Mouse (Mus musculus): ENCODE measurements around the gene Tmem235. TPM values are rescaled to one million over a fixed set of nuclear protein-coding genes. Genes with fewer than 3 reads are reported as not detected.

Gene Tmem235
- polyA plus RNA-seq, 1 experiment: 0.04 TPM

- TF ChIP-seq POLR2A (IDR thresholded peaks at IDR 0.05; ENCODE audit: extremely low read depth, insufficient read depth, low read length) (no peak), CTCF (IDR thresholded peaks at IDR 0.05; ENCODE audit: extremely low read depth, insufficient read depth, low read length) (no peak)
- H3K4me1 ChIP-seq (ENCODE audit: control insufficient read depth, insufficient read depth, low read length): no peaks in the 10 kb centered on the region
- H3K27ac ChIP-seq (ENCODE audit: insufficient read depth, low read length): no peak overlapping the region
- no peak overlapping the region for H3K4me3 ChIP-seq (ENCODE audit: insufficient read depth, low read length)
These were observed 43.9 kb downstream of the Tmem235 start for GRCm38 (mm10) chr11:117904442-117904841.

GRCm38 (mm10) chr11:117909337-117909736, 48.8 kb downstream of the Tmem235 start:
- TF ChIP-seq CTCF (IDR thresholded peaks at IDR 0.05; ENCODE audit: extremely low read depth, insufficient read depth, low read length): no peak
- TF ChIP-seq POLR2A (IDR thresholded peaks at IDR 0.05; ENCODE audit: extremely low read depth, insufficient read depth, low read length): no peak
- no peak overlapping the region for H3K4me3 ChIP-seq (ENCODE audit: insufficient read depth, low read length)

GRCm38 (mm10) chr11:117912684-117913352, 52.3 kb downstream of the Tmem235 start:
- no peak overlapping the region for H3K27ac ChIP-seq (ENCODE audit: insufficient read depth, low read length)
- no peak overlapping the region for H3K4me3 ChIP-seq (ENCODE audit: insufficient read depth, low read length)
- H3K4me1 ChIP-seq (ENCODE audit: control insufficient read depth, insufficient read depth, low read length): no peaks in the 10 kb centered on the region
- TF ChIP-seq POLR2A (IDR thresholded peaks at IDR 0.05; ENCODE audit: extremely low read depth, insufficient read depth, low read length) (no peak), CTCF (IDR thresholded peaks at IDR 0.05; ENCODE audit: extremely low read depth, insufficient read depth, low read length) (peak; percentile 86)

More at GRCm38 (mm10) chr11:117909337-117909736, 48.8 kb downstream of the Tmem235 start:
- no peak overlapping the region for H3K27ac ChIP-seq (ENCODE audit: insufficient read depth, low read length)
- no peaks in the 10 kb centered on the region for H3K4me1 ChIP-seq (ENCODE audit: control insufficient read depth, insufficient read depth, low read length)

- no peak overlapping the region for H3K4me3 ChIP-seq (ENCODE audit: insufficient read depth, low read length)
- no peak for TF ChIP-seq POLR2A (IDR thresholded peaks at IDR 0.05; ENCODE audit: extremely low read depth, insufficient read depth, low read length)
- no peaks in the 10 kb centered on the region for H3K4me1 ChIP-seq (ENCODE audit: control insufficient read depth, insufficient read depth, low read length)
- no peak overlapping the region for H3K27ac ChIP-seq (ENCODE audit: insufficient read depth, low read length)
These were observed 54.0 kb downstream of the Tmem235 start for GRCm38 (mm10) chr11:117914531-117914930.

Other genes with a start within 250 kb of the Tmem235 start
- 46.9 and 54.7 TPM in 2 replicates for gene Tnrc6c, start 206.5 kb upstream of the Tmem235 start, polyA plus RNA-seq (2012; rRNA removed)
- 0.54 and 0.79 TPM in 2 replicates for gene Tmc8, start 78.7 kb upstream of the Tmem235 start, polyA plus RNA-seq (2012; rRNA removed)
- gene Tmc6, start 78.6 kb upstream of the Tmem235 start, polyA plus RNA-seq (2012; rRNA removed): 9.1 and 9.7 TPM in 2 replicates
- 0.47 and 0.50 TPM in 2 replicates for gene 6030468B19Rik, start 63.1 kb upstream of the Tmem235 start, polyA plus RNA-seq (2012; rRNA removed)
- gene Gm20708, start 51.1 kb upstream of the Tmem235 start, polyA plus RNA-seq (2012; rRNA removed): 0.86 and 1.1 TPM in 2 replicates
- 10.6 and 13.5 TPM in 2 replicates for gene Syngr2, start 51.1 kb upstream of the Tmem235 start, polyA plus RNA-seq (2012; rRNA removed)
- 4.4 TPM in 2 replicates for gene Afmid, start 34.8 kb upstream of the Tmem235 start, polyA plus RNA-seq (2012; rRNA removed)
- 1.0 and 1.9 TPM in 2 replicates for gene Tk1, start 34.7 kb upstream of the Tmem235 start, polyA plus RNA-seq (2012; rRNA removed)
- 2.2 TPM in 2 replicates for gene Birc5, start 11.5 kb upstream of the Tmem235 start, polyA plus RNA-seq (2012; rRNA removed)
- gene Tha1, start 12.7 kb downstream of the Tmem235 start, polyA plus RNA-seq (2012; rRNA removed): 9.0 and 11.5 TPM in 2 replicates
- 5.0 TPM in 2 replicates for gene Socs3, start 109.3 kb downstream of the Tmem235 start, polyA plus RNA-seq (2012; rRNA removed)
- gene Pgs1, start 125.5 kb downstream of the Tmem235 start, polyA plus RNA-seq (2012; rRNA removed): 81.6 and 86.6 TPM in 2 replicates

Data from cortical plate, adult 2 months (tissue).